Mouse (Mus musculus) liver, embryonic 16.5 days (tissue): ENCODE results near the gene Rpp21. TPM values are rescaled to one million over a fixed set of nuclear protein-coding genes. Genes with fewer than 3 reads are reported as not detected.
A peak's percentile ranks its signal among the peaks of the same experiment; 100 is the strongest.
"Not testable (repeated sequence)": the region's sequence is repeated elsewhere in the genome, so short reads cannot be mapped to it uniquely, and the experiment has no call there.

Experiments
- ATAC-seq: fragments of 200-750 bp; cut with Nextera tagmentation; 2 replicates; pipeline ENCODE4 v1.8.0; 2017; ENCODE audit warnings: low read depth, mild to moderate bottlenecking, moderate number of reproducible peaks, moderate library complexity
- H3K27ac ChIP-seq: fragments of 300-500 bp; sonication (generic); 2 replicates; pipeline ENCODE4 v1.5.1; 2014; ENCODE audit warnings: mild to moderate bottlenecking, low read length
- H3K27me3 ChIP-seq: fragments of 300-500 bp; sonication (generic); 2 replicates; pipeline ENCODE4 v1.6.1; 2014; ENCODE audit warnings: low read depth, low read length, mixed read lengths; ENCODE audit not compliant: control insufficient read depth, insufficient read depth
- H3K36me3 ChIP-seq: fragments of 300-500 bp; sonication (generic); 2 replicates; pipeline ENCODE4 v1.6.1; 2014; ENCODE audit warnings: mild to moderate bottlenecking; ENCODE audit not compliant: control insufficient read depth, insufficient read depth
- H3K4me1 ChIP-seq: fragments of 300-500 bp; sonication (generic); 2 replicates; pipeline ENCODE4 v1.6.1; 2014; ENCODE audit warnings: low read depth, low read length, mixed read lengths; ENCODE audit not compliant: control insufficient read depth
- H3K4me2 ChIP-seq: fragments of 300-500 bp; sonication (generic); 2 replicates; pipeline ENCODE4 v1.6.1; 2014; ENCODE audit warnings: low read depth, low read length, mixed read lengths
- H3K4me3 ChIP-seq: fragments of 300-500 bp; sonication (generic); 2 replicates; pipeline ENCODE4 v1.5.1; 2014; ENCODE audit warnings: low read depth, mild to moderate bottlenecking, low read length
- H3K9ac ChIP-seq: fragments of 300-500 bp; sonication (generic); 2 replicates; pipeline ENCODE4 v1.6.1; 2014; ENCODE audit warnings: low read depth, low read length
- H3K9me3 ChIP-seq: fragments of 300-500 bp; sonication (generic); replicated peaks from 2 replicates; pipeline ENCODE4 v1.6.1; 2016; ENCODE audit warnings: low read length; ENCODE audit not compliant: control insufficient read depth
- WGBS: fragments of 180-500 bp; shearing (Covaris S2); extraction: QIAGEN DNeasy Blood & Tissue Kit; methylation state at CpG from one replicate; pipeline ENCODE4 v1.1.7; 2014; ENCODE audit not compliant: insufficient replicate concordance; 5-methylcytosine and 5-hydroxymethylcytosine counted together
- polyA plus RNA-seq: library from polyadenylated mRNA; unstranded; fragments of >200 nt; fragmentation: Nextera tagmentation; extraction: Ambion mirVana; gene quantifications from 2 replicates; pipeline ENCODE4 v1.2.1, GENCODE M21; 2015

The Rpp21 gene
- polyA plus RNA-seq, 1 experiment from 2014 or later, result 54.1 TPM

DNA sequence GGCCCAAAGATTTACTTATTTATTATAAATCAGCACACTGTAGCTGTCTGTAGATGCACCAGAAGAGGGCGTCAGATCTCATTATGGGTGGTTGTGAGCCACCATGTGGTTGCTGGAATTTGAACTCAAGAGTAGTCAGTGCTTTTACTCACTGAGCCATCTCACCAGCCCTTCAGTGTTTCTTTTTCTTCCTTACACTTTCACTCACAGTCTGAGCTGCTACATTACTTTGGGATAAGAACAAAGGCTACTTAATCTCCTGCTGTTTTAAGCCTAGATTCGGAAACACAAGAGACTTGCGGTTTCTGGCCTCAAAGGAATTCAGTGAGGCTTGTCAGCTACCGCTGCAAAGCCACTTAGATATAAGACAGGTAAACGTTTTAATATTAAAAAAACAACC, 13.8 kb downstream of the Rpp21 start:
- Histone ChIP-seq H3K27ac (no peak overlapping the region), H3K4me1 (no peaks in the 10 kb centered on the region), H3K4me3 (no peak overlapping the region), H3K9me3 (no peaks in the 10 kb centered on the region), H3K36me3 (no peaks in the 10 kb centered on the region), H3K9ac (no peak overlapping the region), H3K27me3 (peaks cover 10% of the 10 kb centered on the region), H3K4me2 (no peak overlapping the region)
- no peak for ATAC-seq
- WGBS, result 49% methylated on average over 5 of the region's 5 CpGs

DNA sequence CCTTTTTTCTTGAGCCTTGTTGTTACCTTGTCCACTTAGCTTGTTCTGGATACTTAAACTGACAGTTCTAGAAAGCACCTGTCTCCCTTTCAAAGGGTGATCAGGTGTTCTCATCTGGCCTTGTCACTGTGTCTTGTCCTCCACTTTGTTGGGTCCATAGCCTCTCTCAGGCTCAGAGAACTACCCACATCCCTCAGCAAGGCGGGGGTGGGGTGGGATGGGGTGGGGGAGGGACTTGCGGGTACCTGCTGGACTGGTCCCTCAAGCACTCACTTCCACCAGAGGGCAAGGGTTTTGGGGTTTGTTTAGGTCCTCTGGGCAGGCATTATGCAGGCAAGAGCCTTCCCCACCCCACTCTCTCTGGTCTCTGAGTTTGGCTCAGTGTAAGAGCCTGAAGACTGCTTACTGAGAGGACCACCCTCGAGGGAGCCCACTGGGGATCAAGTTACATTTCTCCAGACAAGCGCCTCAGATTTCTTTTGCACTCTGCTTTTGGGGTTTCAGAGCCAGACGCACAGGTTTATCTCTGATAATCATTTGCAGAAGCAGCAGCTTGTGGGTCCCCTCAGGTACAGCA, 17.1 kb downstream of the Rpp21 start:
- Histone ChIP-seq H3K9ac (no peak overlapping the region), H3K4me1 (no peaks in the 10 kb centered on the region; the same call in 1 of the 2 replicates), H3K27me3 (peaks cover 11% of the 10 kb centered on the region), H3K27ac (no peak overlapping the region), H3K4me2 (no peak overlapping the region), H3K36me3 (no peaks in the 10 kb centered on the region), H3K9me3 (no peaks in the 10 kb centered on the region), H3K4me3 (no peak overlapping the region)
- ATAC-seq, result no peak
- WGBS, result 15% methylated on average over 5 of the region's 5 CpGs

DNA sequence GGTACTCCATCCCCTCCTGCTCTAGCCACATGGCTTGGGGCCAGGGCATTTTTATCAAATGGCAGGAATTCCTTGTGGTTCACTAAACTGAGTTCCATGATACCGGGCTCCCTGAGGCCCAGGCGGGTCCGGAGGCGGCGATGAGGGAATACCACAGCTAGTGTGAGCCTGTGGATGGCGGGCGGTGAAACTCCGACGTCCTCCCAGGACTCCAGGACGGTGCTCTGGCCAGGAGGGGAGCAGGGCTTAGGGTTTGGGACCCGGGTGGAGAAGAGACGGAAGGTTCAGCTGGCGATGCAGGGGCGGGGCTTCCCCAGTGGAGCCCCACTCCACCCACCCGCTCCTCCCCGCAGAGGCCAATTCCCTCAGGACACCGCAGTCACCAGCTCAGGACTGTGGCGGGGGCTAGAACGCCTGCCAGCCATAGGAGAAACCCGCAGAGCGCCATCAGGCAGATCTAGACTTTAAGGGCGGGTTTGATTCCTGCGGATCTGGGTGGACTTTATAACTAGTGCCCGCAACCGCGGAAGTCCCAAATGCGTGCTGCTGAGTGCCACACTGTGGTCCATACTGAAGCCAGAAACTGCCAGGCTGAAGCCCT, 20.4 kb downstream of the Rpp21 start:
- no peak overlapping the region for H3K9ac ChIP-seq
- H3K36me3 ChIP-seq, result no peaks in the 10 kb centered on the region
- no peak overlapping the region for H3K27ac ChIP-seq
- H3K9me3 ChIP-seq, result no peaks in the 10 kb centered on the region
- ATAC-seq, result no peak
- peak overlapping the region; percentile 25; the same call in 1 of the 2 replicates for H3K4me3 ChIP-seq
- H3K4me1 ChIP-seq, result no peaks in the 10 kb centered on the region; the same call in 1 of the 2 replicates
- peak overlapping the region; percentile 30; the same call in 1 of the 2 replicates for H3K4me2 ChIP-seq
- H3K27me3 ChIP-seq, result peaks cover 16% of the 10 kb centered on the region
- WGBS, result 4% methylated on average over 27 of the region's 27 CpGs

DNA sequence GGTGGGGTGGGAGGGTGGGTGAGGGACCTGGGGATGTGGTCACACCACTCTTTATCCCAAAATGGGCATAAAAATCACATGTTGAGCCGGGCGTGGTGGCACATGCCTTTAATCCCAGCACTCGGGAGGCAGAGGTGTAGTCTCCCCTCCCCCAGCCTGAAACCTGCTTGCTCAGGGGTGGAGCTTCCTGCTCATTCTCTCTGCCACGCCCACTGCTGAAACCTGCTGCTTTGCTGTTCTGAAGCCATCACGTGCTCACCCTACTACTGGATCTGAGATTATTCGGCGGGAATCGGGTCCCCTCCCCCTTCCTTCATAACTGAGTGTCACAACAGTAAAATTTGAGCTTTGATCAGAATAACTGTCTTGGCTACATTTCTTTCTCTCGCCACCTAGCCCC, 22.6 kb downstream of the Rpp21 start:
- peaks cover 16% of the 10 kb centered on the region for H3K27me3 ChIP-seq
- H3K4me3 ChIP-seq, H3K9me3 ChIP-seq, H3K9ac ChIP-seq, H3K36me3 ChIP-seq, H3K4me2 ChIP-seq, ATAC-seq, H3K4me1 ChIP-seq, H3K27ac ChIP-seq: not testable (repeated sequence)
- 10% methylated on average over 8 of the region's 9 CpGs for WGBS

DNA sequence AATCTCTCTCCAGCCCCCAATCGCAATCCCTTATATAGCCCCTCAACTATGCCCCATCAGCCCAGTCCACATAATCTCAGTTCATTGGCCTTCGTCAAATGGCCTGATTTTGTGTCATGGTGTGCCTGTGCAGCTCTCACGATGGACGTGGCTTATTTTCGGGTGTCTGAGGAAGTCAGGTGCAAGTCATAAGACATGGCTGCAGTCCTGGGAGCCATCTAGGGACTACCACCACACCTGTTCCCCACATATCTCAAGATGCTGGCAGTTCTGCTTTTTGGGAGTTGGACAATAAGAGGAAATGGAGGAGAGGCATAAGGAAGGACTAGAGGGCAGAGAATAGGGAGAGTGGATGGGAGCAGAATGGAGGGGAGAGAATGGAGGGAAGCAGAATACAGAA, 24.3 kb downstream of the Rpp21 start:
- no peak overlapping the region for H3K4me2 ChIP-seq
- H3K9me3 ChIP-seq, result no peaks in the 10 kb centered on the region
- 54% methylated on average over 5 of the region's 5 CpGs for WGBS
- no peak overlapping the region for H3K27ac ChIP-seq
- no peak overlapping the region for H3K4me3 ChIP-seq
- no peak overlapping the region for H3K9ac ChIP-seq
- no peaks in the 10 kb centered on the region; the same call in 1 of the 2 replicates for H3K4me1 ChIP-seq
- no peak for ATAC-seq
- H3K36me3 ChIP-seq, result no peaks in the 10 kb centered on the region
- H3K27me3 ChIP-seq, result peaks cover 16% of the 10 kb centered on the region

DNA sequence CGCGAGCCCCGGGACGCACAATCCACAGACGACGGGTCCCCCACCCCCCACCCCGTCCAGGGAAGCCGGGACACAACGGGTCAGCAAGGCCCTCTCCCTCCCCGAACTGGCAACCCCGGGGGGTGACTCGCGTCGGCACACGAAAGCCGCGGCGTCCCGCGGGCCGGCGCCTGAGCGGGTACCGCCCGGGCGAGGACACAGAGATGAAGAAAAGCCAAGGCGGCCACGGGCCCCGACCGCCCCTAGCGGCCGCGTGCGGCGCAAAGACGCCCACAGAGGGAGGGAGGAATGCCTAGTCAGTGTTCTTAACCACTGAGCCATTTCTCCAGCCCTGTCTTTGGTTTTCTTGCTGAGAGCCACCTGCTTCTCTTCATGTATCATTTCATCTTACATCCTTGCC, 26.6 kb downstream of the Rpp21 start:
- Histone ChIP-seq H3K4me3 (no peak overlapping the region), H3K27me3 (peaks cover 6% of the 10 kb centered on the region)
- WGBS, result 4% methylated on average over 36 of the region's 36 CpGs

DNA sequence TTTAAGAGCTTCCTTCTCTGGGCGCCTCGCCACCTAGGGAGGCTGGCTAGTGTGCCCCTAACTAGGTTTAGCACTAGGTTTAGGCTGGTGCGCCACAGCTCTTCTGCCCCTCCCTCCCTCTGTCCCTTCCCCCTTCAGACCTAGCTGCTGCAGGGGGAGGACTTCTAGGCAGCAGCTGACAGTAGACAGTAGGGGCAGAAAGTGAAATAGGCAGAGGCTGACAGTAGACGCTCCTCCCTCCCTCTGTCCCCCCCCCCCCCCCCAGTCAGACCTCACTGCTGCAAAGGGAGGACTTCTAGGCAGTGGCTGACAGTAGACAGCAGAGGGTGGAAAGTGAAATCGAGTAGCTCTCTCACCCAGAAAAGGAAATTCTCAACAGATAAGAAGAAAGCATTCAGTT, 28.8 kb downstream of the Rpp21 start:
- Histone ChIP-seq H3K4me3 (no peak overlapping the region), H3K27me3 (peaks cover 18% of the 10 kb centered on the region), H3K4me2 (no peak overlapping the region), H3K4me1 (no peaks in the 10 kb centered on the region), H3K9ac (no peak overlapping the region), H3K27ac (no peak overlapping the region), H3K9me3 (no peaks in the 10 kb centered on the region), H3K36me3 (no peaks in the 10 kb centered on the region)
- WGBS, result 9% methylated on average over 5 of the region's 5 CpGs
- ATAC-seq, result no peak

More for the DNA sequence above, 26.6 kb downstream of the Rpp21 start:
- H3K4me1 ChIP-seq, result no peaks in the 10 kb centered on the region
- no peak for ATAC-seq
- H3K27ac ChIP-seq, result no peak overlapping the region
- H3K36me3 ChIP-seq, result no peaks in the 10 kb centered on the region
- no peaks in the 10 kb centered on the region for H3K9me3 ChIP-seq
- H3K9ac ChIP-seq, result no peak overlapping the region
- no peak overlapping the region for H3K4me2 ChIP-seq

DNA sequence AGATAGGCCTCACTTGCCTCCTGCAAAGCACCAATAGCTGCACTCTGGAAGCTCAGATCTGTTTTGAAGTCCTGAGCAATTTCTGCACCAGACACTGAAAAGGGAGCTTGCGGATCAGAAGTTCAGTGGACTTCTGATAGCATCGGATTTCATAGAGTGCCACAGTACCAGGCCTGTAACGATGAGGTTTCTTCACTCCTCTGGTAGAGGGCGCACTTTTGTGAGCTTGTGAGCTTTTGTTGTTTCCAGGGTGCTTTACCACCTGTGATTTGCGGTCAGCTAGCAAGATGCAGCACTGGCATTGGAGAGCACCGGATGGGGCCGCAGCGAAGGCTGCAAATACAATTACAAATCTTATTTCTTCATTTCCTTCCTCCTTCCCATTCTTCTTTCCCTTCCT, 30.9 kb downstream of the Rpp21 start:
- H3K4me1 ChIP-seq, result no peaks in the 10 kb centered on the region
- H3K36me3 ChIP-seq, result no peaks in the 10 kb centered on the region
- H3K9ac ChIP-seq, result no peak overlapping the region
- H3K27me3 ChIP-seq, result peaks cover 17% of the 10 kb centered on the region
- no peak overlapping the region for H3K4me2 ChIP-seq
- ATAC-seq, result no peak
- no peaks in the 10 kb centered on the region for H3K9me3 ChIP-seq
- H3K4me3 ChIP-seq, result no peak overlapping the region
- H3K27ac ChIP-seq, result no peak overlapping the region
- WGBS, result 12% methylated on average over 8 of the region's 8 CpGs

DNA sequence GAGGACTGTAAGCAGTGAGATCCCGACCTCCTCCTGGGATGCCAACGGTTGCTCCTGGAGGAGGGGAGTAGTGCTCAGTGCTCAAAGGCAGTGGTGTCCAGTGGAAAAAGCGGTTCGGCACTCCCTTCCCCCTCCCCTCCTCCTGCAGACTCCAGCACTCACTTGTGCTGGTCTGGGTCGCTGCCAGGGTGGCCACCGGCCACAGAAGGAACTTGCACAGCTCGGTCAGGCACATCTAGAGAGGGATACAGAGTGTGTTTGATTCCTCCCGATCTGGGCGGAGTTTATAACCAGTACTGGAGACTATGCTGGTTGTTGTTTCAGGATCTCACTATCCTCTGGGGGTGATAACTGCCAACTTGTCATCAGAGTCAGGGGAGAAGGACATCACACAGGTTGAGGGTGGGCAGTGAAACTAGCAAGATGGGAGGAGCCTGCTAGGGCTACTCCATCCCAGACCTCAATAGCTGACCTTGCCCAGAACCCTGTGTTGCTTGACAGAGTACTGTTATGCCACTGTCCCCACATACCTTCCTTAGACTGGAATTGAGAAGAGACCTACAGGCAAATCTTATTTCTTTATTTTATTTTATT, 32.5 kb downstream of the Rpp21 start:
- H3K27me3 ChIP-seq, result peaks cover 17% of the 10 kb centered on the region
- no peak for ATAC-seq
- no peaks in the 10 kb centered on the region for H3K4me1 ChIP-seq
- H3K27ac ChIP-seq, result no peak overlapping the region
- no peak overlapping the region for H3K9ac ChIP-seq
- no peak overlapping the region for H3K4me2 ChIP-seq
- no peak overlapping the region for H3K4me3 ChIP-seq
- H3K36me3 ChIP-seq, result no peaks in the 10 kb centered on the region
- WGBS, result 10% methylated on average over 9 of the region's 9 CpGs
- no peaks in the 10 kb centered on the region for H3K9me3 ChIP-seq
